Mouse (Mus musculus): ENCODE results near the gene Olfr750.

DNA sequence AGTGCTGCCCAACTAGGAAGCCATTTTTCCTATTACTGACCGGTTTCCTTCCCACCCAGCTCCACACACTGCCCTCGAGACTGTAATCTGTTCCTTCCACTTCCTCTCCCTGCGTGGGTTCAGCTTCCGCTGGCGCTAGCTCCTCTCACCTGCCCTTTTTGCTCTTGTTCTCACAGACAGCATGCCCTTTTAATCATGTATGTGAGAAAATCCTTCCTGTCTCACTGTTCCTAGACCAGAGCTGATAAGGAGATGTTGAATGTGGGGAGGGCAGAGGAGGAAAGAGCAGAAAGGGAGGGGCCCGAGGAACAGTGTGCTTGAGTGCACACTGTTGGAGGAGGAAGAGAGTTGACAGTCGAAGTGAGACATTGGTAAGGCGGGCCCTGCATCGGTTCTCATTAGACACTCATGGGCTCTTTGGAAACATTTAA lies 16.8 kb downstream of the Olfr750 start, which contains the start of gene Rnase12:
- TF ChIP-seq CTCF (conservative IDR thresholded peaks at IDR 0.05; ENCODE audit: insufficient read depth, insufficient read length, low read depth, low read length) (no peak), POLR2A (IDR thresholded peaks at IDR 0.05; ENCODE audit: low read depth, low read length) (no peak)
